Mouse (Mus musculus): ENCODE measurements around the gene Ap1b1. TPM values are rescaled to one million over a fixed set of nuclear protein-coding genes. Genes with fewer than 3 reads are reported as not detected.

Gene Ap1b1
- total and polyA plus RNA-seq, 3 experiments = 86.1 to 141 (median 98.0) TPM

GRCm38 (mm10) chr11:4949256-4950044 is 37.2 kb upstream of the Ap1b1 start:
- H3K9me3 ChIP-seq (replicated peaks) = no peaks in the 10 kb centered on the region
- no peak overlapping the region for H3K4me3 ChIP-seq (ENCODE audit: low read depth, low read length)
- no peak for TF ChIP-seq TAL1 (conservative IDR thresholded peaks at IDR 0.05; ENCODE audit: low read depth, low read length)
- no peak for TF ChIP-seq POLR2AphosphoS5 (IDR thresholded peaks at IDR 0.05; ENCODE audit: insufficient replicate concordance, low read depth, low read length)
- TF ChIP-seq CTCF (IDR thresholded peaks at IDR 0.05; ENCODE audit: low read depth, low read length) = no peak
- TF ChIP-seq GATA2 (IDR thresholded peaks at IDR 0.05; ENCODE audit: borderline replicate concordance, low read depth, low read length) = no peak
- TF ChIP-seq GATA1 (IDR thresholded peaks at IDR 0.05; ENCODE audit: borderline replicate concordance, low read length) = no peak
- H3K4me1 ChIP-seq (ENCODE audit: insufficient read depth, low read depth, low read length) = peaks cover 66% of the 10 kb centered on the region
- H3K27me3 ChIP-seq (ENCODE audit: insufficient read depth, low read length) = peaks cover 22% of the 10 kb centered on the region
- ATAC-seq (ENCODE audit: extremely low read depth, insufficient number of reproducible peaks, low FRiP score, poor library complexity, severe bottlenecking) = no peak
- DNase-seq (ENCODE audit: low spot score) = no peak
- peaks cover 67% of the 10 kb centered on the region for H3K36me3 ChIP-seq (replicated peaks)

- H3K4me3 ChIP-seq (ENCODE audit: low read depth, low read length) = peak overlapping the region; percentile 39; the same call in 1 of the 2 replicates
- DNase-seq (ENCODE audit: low spot score) (no peak), ATAC-seq (ENCODE audit: extremely low read depth, insufficient number of reproducible peaks, low FRiP score, poor library complexity, severe bottlenecking) (no peak)
- peaks cover 15% of the 10 kb centered on the region for H3K27me3 ChIP-seq (ENCODE audit: insufficient read depth, low read length)
- H3K9me3 ChIP-seq (replicated peaks) = no peaks in the 10 kb centered on the region
- TF ChIP-seq GATA1 (IDR thresholded peaks at IDR 0.05; ENCODE audit: borderline replicate concordance, low read length) (no peak), TAL1 (conservative IDR thresholded peaks at IDR 0.05; ENCODE audit: low read depth, low read length) (no peak), CTCF (IDR thresholded peaks at IDR 0.05; ENCODE audit: low read depth, low read length) (no peak), GATA2 (IDR thresholded peaks at IDR 0.05; ENCODE audit: borderline replicate concordance, low read depth, low read length) (no peak), POLR2AphosphoS5 (IDR thresholded peaks at IDR 0.05; ENCODE audit: insufficient replicate concordance, low read depth, low read length) (no peak)
- H3K36me3 ChIP-seq (replicated peaks) = peaks cover 70% of the 10 kb centered on the region
- H3K4me1 ChIP-seq (ENCODE audit: insufficient read depth, low read depth, low read length) = peaks cover 36% of the 10 kb centered on the region
These were observed 33.2 kb upstream of the Ap1b1 start for GRCm38 (mm10) chr11:4953401-4953800.

GRCm38 (mm10) chr11:4953918-4954317 is 32.7 kb upstream of the Ap1b1 start:
- TF ChIP-seq TAL1 (conservative IDR thresholded peaks at IDR 0.05; ENCODE audit: low read depth, low read length) (no peak), POLR2AphosphoS5 (IDR thresholded peaks at IDR 0.05; ENCODE audit: insufficient replicate concordance, low read depth, low read length) (no peak), CTCF (IDR thresholded peaks at IDR 0.05; ENCODE audit: low read depth, low read length) (no peak), GATA1 (IDR thresholded peaks at IDR 0.05; ENCODE audit: borderline replicate concordance, low read length) (no peak), GATA2 (IDR thresholded peaks at IDR 0.05; ENCODE audit: borderline replicate concordance, low read depth, low read length) (no peak)
- ATAC-seq (ENCODE audit: extremely low read depth, insufficient number of reproducible peaks, low FRiP score, poor library complexity, severe bottlenecking) (peak; percentile 85), DNase-seq (ENCODE audit: low spot score) (peak; percentile 72)
- H3K4me3 ChIP-seq (ENCODE audit: low read depth, low read length) = peak overlapping the region; percentile 39; the same call in 1 of the 2 replicates
- peaks cover 10% of the 10 kb centered on the region for H3K27me3 ChIP-seq (ENCODE audit: insufficient read depth, low read length)
- peaks cover 67% of the 10 kb centered on the region for H3K36me3 ChIP-seq (replicated peaks)
- H3K4me1 ChIP-seq (ENCODE audit: insufficient read depth, low read depth, low read length) = peaks cover 34% of the 10 kb centered on the region
- no peaks in the 10 kb centered on the region for H3K9me3 ChIP-seq (replicated peaks)

GRCm38 (mm10) chr11:4963099-4963808 is 23.4 kb upstream of the Ap1b1 start:
- no peak for DNase-seq (ENCODE audit: low spot score)
- ATAC-seq (ENCODE audit: extremely low read depth, insufficient number of reproducible peaks, low FRiP score, poor library complexity, severe bottlenecking) = no peak
- TF ChIP-seq GATA1 (IDR thresholded peaks at IDR 0.05; ENCODE audit: borderline replicate concordance, low read length) (no peak), GATA2 (IDR thresholded peaks at IDR 0.05; ENCODE audit: borderline replicate concordance, low read depth, low read length) (no peak), POLR2AphosphoS5 (IDR thresholded peaks at IDR 0.05; ENCODE audit: insufficient replicate concordance, low read depth, low read length) (no peak), CTCF (IDR thresholded peaks at IDR 0.05; ENCODE audit: low read depth, low read length) (no peak), TAL1 (conservative IDR thresholded peaks at IDR 0.05; ENCODE audit: low read depth, low read length) (no peak)
- no peaks in the 10 kb centered on the region for H3K9me3 ChIP-seq (replicated peaks)
- no peaks in the 10 kb centered on the region for H3K27me3 ChIP-seq (ENCODE audit: insufficient read depth, low read length)
- H3K4me3 ChIP-seq (ENCODE audit: low read depth, low read length) = no peak overlapping the region
- peaks cover 74% of the 10 kb centered on the region for H3K4me1 ChIP-seq (ENCODE audit: insufficient read depth, low read depth, low read length)
- H3K36me3 ChIP-seq (replicated peaks) = peaks cover 12% of the 10 kb centered on the region

GRCm38 (mm10) chr11:4966325-4966724 is 20.3 kb upstream of the Ap1b1 start:
- no peak for TF ChIP-seq TAL1 (conservative IDR thresholded peaks at IDR 0.05; ENCODE audit: low read depth, low read length)
- no peak for TF ChIP-seq GATA2 (IDR thresholded peaks at IDR 0.05; ENCODE audit: borderline replicate concordance, low read depth, low read length)
- no peak for TF ChIP-seq POLR2AphosphoS5 (IDR thresholded peaks at IDR 0.05; ENCODE audit: insufficient replicate concordance, low read depth, low read length)
- TF ChIP-seq GATA1 (IDR thresholded peaks at IDR 0.05; ENCODE audit: borderline replicate concordance, low read length) = no peak
- no peak for TF ChIP-seq CTCF (IDR thresholded peaks at IDR 0.05; ENCODE audit: low read depth, low read length)
- no peak for DNase-seq (ENCODE audit: low spot score)
- Histone ChIP-seq H3K4me3 (ENCODE audit: low read depth, low read length) (no peak overlapping the region; the same call in 1 of the 2 replicates), H3K36me3 (replicated peaks) (peaks cover 14% of the 10 kb centered on the region), H3K27me3 (ENCODE audit: insufficient read depth, low read length) (no peaks in the 10 kb centered on the region), H3K4me1 (ENCODE audit: insufficient read depth, low read depth, low read length) (peaks cover 88% of the 10 kb centered on the region), H3K9me3 (replicated peaks) (no peaks in the 10 kb centered on the region)
- ATAC-seq (ENCODE audit: extremely low read depth, insufficient number of reproducible peaks, low FRiP score, poor library complexity, severe bottlenecking) = no peak

- Histone ChIP-seq H3K4me1 (ENCODE audit: insufficient read depth, low read depth, low read length) (peaks cover 84% of the 10 kb centered on the region), H3K4me3 (ENCODE audit: low read depth, low read length) (peak overlapping the region; percentile 60; the same call in 1 of the 2 replicates), H3K36me3 (replicated peaks) (peaks cover 14% of the 10 kb centered on the region), H3K27me3 (ENCODE audit: insufficient read depth, low read length) (no peaks in the 10 kb centered on the region), H3K9me3 (replicated peaks) (no peaks in the 10 kb centered on the region)
- DNase-seq (ENCODE audit: low spot score) (no peak), ATAC-seq (ENCODE audit: extremely low read depth, insufficient number of reproducible peaks, low FRiP score, poor library complexity, severe bottlenecking) (peak; percentile 46; the same call in 1 of the 2 replicates)
- TF ChIP-seq TAL1 (conservative IDR thresholded peaks at IDR 0.05; ENCODE audit: low read depth, low read length) = no peak
- TF ChIP-seq GATA1 (IDR thresholded peaks at IDR 0.05; ENCODE audit: borderline replicate concordance, low read length) = no peak
- no peak for TF ChIP-seq GATA2 (IDR thresholded peaks at IDR 0.05; ENCODE audit: borderline replicate concordance, low read depth, low read length)
- no peak for TF ChIP-seq POLR2AphosphoS5 (IDR thresholded peaks at IDR 0.05; ENCODE audit: insufficient replicate concordance, low read depth, low read length)
- TF ChIP-seq CTCF (IDR thresholded peaks at IDR 0.05; ENCODE audit: low read depth, low read length) = no peak
These were observed 19.7 kb upstream of the Ap1b1 start for GRCm38 (mm10) chr11:4966888-4967287.
